Mouse (Mus musculus) lung, embryonic 14.5 days (tissue): ENCODE data around the gene Ttk. TPM values are rescaled to one million over a fixed set of nuclear protein-coding genes. Genes with fewer than 3 reads are reported as not detected.

Experiments
- ATAC-seq: fragments of 200-750 bp; cut with Nextera tagmentation; 2 replicates; pipeline ENCODE4 v1.8.0; 2017; ENCODE audit warnings: mild to moderate bottlenecking, moderate TSS enrichment, moderate library complexity; ENCODE audit not compliant: insufficient read depth
- DNase-seq: peaks from one replicate; pipeline ENCODE4 v3.0.0-alpha.2; 2015
- H3K27ac ChIP-seq: fragments of 300-500 bp; sonication (generic); 2 replicates; pipeline ENCODE4 v1.5.1; 2014; ENCODE audit warnings: low read depth, mild to moderate bottlenecking, moderate library complexity
- H3K27me3 ChIP-seq: fragments of 300-500 bp; sonication (generic); 2 replicates; pipeline ENCODE4 v1.6.1; 2014; ENCODE audit warnings: low read length, control low read depth; ENCODE audit not compliant: insufficient read depth
- H3K36me3 ChIP-seq: fragments of 300-500 bp; sonication (generic); 2 replicates; pipeline ENCODE4 v1.6.1; 2014; ENCODE audit warnings: control low read depth; ENCODE audit not compliant: insufficient read depth
- H3K4me1 ChIP-seq: fragments of 300-500 bp; sonication (generic); 2 replicates; pipeline ENCODE4 v1.6.1; 2014; ENCODE audit warnings: antibody characterized with exemption, control low read depth; ENCODE audit not compliant: insufficient read depth
- H3K4me2 ChIP-seq: fragments of 300-500 bp; sonication (generic); 2 replicates; pipeline ENCODE4 v1.6.1; 2014; ENCODE audit warnings: mild to moderate bottlenecking
- H3K4me3 ChIP-seq: fragments of 300-500 bp; sonication (generic); 2 replicates; pipeline ENCODE4 v1.5.1; 2014; ENCODE audit warnings: low read depth, low read length
- H3K9ac ChIP-seq: fragments of 300-500 bp; sonication (generic); 2 replicates; pipeline ENCODE4 v1.6.1; 2014
- H3K9me3 ChIP-seq: fragments of 300-500 bp; sonication (generic); 2 replicates; pipeline ENCODE4 v1.6.1; 2016; ENCODE audit warnings: low read depth, low read length, control low read depth
- CTCF ChIP-seq: IDR thresholded peaks from 2 replicates; pipeline ENCODE4 v1.5.1; 2016; ENCODE audit warnings: antibody characterized with exemption, low read depth
- whole genome bisulfite sequencing: fragments of 180-500 bp; shearing (Covaris S2); extraction: QIAGEN DNeasy Blood & Tissue Kit; methylation state at CpG from one replicate; pipeline ENCODE4 v1.1.7; 2014; 5-methylcytosine and 5-hydroxymethylcytosine counted together
- polyA plus RNA-seq: library from polyadenylated mRNA; unstranded; fragments of >200 nt; fragmentation: Nextera tagmentation; extraction: Ambion mirVana; gene quantifications from 2 replicates; pipeline ENCODE4 v1.2.1, GENCODE M21; 2014

The Ttk gene
- polyA plus RNA-seq, 1 experiment from 2014 or later = 45.1 TPM

- under 1% methylated on average over 37 of the region's 37 CpGs for WGBS
- no peak overlapping the region; the same call in 1 of the 2 replicates for H3K27ac ChIP-seq
These were observed 29.1 kb upstream of the Ttk start for GRCm38 (mm10) chr9:83805164-83805976.

GRCm38 (mm10) chr9:83805977-83806815, 28.3 kb upstream of the Ttk start, which contains the start of gene Elovl4:
Gene Elovl4, minus strand, starts transcription at chr9:83806277.
- TF ChIP-seq CTCF = no peak
- Histone ChIP-seq H3K4me2 (peak within 1 kb of the TSS; percentile 89), H3K36me3 (no peaks in the 10 kb centered on the region), H3K27me3 (peaks cover 22% of the 10 kb centered on the region), H3K27ac (peak within 1 kb of the TSS; percentile 36; the same call in 1 of the 2 replicates), H3K4me1 (no peaks in the 10 kb centered on the region), H3K9me3 (no peaks in the 10 kb centered on the region), H3K4me3 (peak within 1 kb of the TSS; percentile 63), H3K9ac (peak within 1 kb of the TSS; percentile 57)
- ATAC-seq = peak; percentile 88
- 1% methylated on average over 65 of the region's 71 CpGs for WGBS
- DNase-seq = peak; percentile 81

More at GRCm38 (mm10) chr9:83805164-83805976, 29.1 kb upstream of the Ttk start:
- TF ChIP-seq CTCF = peak; percentile 42
- ATAC-seq (peak; percentile 84), DNase-seq (peak; percentile 70)
- Histone ChIP-seq H3K4me2 (peak overlapping the region; percentile 89), H3K27me3 (peaks cover 22% of the 10 kb centered on the region), H3K36me3 (no peaks in the 10 kb centered on the region), H3K4me3 (peak overlapping the region; percentile 63), H3K9ac (peak overlapping the region; percentile 57), H3K9me3 (no peaks in the 10 kb centered on the region), H3K4me1 (no peaks in the 10 kb centered on the region)

GRCm38 (mm10) chr9:83807562-83807961, 26.9 kb upstream of the Ttk start:
- Histone ChIP-seq H3K9ac (no peak overlapping the region), H3K4me3 (no peak overlapping the region), H3K27me3 (peaks cover 22% of the 10 kb centered on the region), H3K9me3 (no peaks in the 10 kb centered on the region), H3K36me3 (no peaks in the 10 kb centered on the region), H3K27ac (no peak overlapping the region), H3K4me2 (no peak overlapping the region), H3K4me1 (no peaks in the 10 kb centered on the region)
- DNase-seq (peak; percentile 84), ATAC-seq (no peak)
- TF ChIP-seq CTCF = peak; percentile 61
- 3% methylated on average over 2 of the region's 2 CpGs for WGBS

GRCm38 (mm10) chr9:83819188-83819587, 15.3 kb upstream of the Ttk start:
- ATAC-seq (no peak), DNase-seq (no peak)
- Histone ChIP-seq H3K27ac (no peak overlapping the region), H3K27me3 (no peaks in the 10 kb centered on the region), H3K4me3 (no peak overlapping the region), H3K9me3 (no peaks in the 10 kb centered on the region), H3K4me2 (no peak overlapping the region), H3K4me1 (no peaks in the 10 kb centered on the region), H3K9ac (no peak overlapping the region), H3K36me3 (no peaks in the 10 kb centered on the region)
- no peak for TF ChIP-seq CTCF
- WGBS = 75% methylated on average over 7 of the region's 7 CpGs

GRCm38 (mm10) chr9:83820976-83821375, 13.5 kb upstream of the Ttk start:
- H3K4me2 ChIP-seq = no peak overlapping the region
- no peaks in the 10 kb centered on the region; the same call in 1 of the 2 replicates for H3K9me3 ChIP-seq
- DNase-seq = no peak
- ATAC-seq = no peak
- no peak overlapping the region for H3K27ac ChIP-seq
- H3K36me3 ChIP-seq = no peaks in the 10 kb centered on the region
- WGBS = 77% methylated on average over 2 of the region's 2 CpGs
- TF ChIP-seq CTCF = no peak
- no peaks in the 10 kb centered on the region for H3K4me1 ChIP-seq
- H3K9ac ChIP-seq = no peak overlapping the region
- H3K4me3 ChIP-seq = no peak overlapping the region
- H3K27me3 ChIP-seq = no peaks in the 10 kb centered on the region

DNA sequence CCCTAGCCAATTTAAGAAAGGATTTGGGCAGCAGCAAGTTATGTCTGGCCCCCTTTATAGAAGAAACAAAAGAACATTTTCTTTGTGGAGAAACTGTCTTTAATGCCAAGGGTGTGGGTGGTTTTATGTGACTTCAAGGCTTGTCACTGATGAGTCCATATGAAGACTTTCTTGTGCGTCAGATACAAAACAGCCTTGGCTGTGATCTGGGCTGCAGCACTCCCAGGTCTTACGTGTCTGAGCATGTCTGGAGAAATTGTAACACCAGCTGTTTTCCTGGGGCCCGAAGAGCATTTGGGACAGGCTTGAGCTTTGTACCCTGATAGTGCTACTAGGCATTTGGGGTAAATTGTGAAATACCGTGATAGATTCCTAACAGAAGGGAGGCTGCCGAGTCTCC, 11.6 kb upstream of the Ttk start:
- H3K4me3 ChIP-seq = no peak overlapping the region
- no peaks in the 10 kb centered on the region for H3K36me3 ChIP-seq
- 59% methylated on average over 5 of the region's 5 CpGs for whole genome bisulfite sequencing
- no peak for TF ChIP-seq CTCF
- H3K9me3 ChIP-seq = no peaks in the 10 kb centered on the region; the same call in 1 of the 2 replicates
- DNase-seq = no peak
- no peak overlapping the region for H3K27ac ChIP-seq
- no peaks in the 10 kb centered on the region for H3K4me1 ChIP-seq
- no peaks in the 10 kb centered on the region for H3K27me3 ChIP-seq
- H3K4me2 ChIP-seq = no peak overlapping the region
- no peak for ATAC-seq
- H3K9ac ChIP-seq = no peak overlapping the region

DNA sequence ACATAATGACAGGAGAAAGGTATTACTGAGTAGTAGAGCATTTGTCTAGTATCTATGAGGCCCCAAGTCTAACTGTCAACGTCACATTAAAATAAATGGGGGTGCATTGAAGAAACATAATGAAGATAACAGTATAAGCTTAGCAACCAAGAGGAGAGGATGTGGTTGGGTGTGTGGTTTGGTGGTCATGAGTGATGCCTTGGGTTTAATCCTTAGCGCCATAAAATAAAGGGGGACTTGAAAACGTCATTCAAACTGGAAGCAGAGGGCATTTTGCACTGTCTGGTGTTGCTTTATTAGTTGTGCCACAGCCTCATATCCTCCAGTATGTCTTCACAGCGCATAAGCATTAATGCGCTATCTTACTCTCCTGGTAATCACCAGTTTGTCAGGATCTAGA, 4.6 kb upstream of the Ttk start:
- Histone ChIP-seq H3K9me3 (no peaks in the 10 kb centered on the region; the same call in 1 of the 2 replicates), H3K27me3 (no peaks in the 10 kb centered on the region), H3K9ac (no peak overlapping the region), H3K4me2 (no peak overlapping the region), H3K27ac (no peak overlapping the region), H3K4me1 (no peaks in the 10 kb centered on the region), H3K36me3 (no peaks in the 10 kb centered on the region), H3K4me3 (no peak overlapping the region)
- 79% methylated on average over 5 of the region's 5 CpGs for WGBS
- TF ChIP-seq CTCF = no peak
- no peak for DNase-seq
- ATAC-seq = no peak
